Mouse (Mus musculus) olfactory bulb, adult 2 months (tissue): ENCODE results near the gene Hes2.

ENCODE experiments used
- CTCF ChIP-seq: fragments of 200-500 bp; IDR thresholded peaks from 2 replicates; pipeline ENCODE4 v1.5.1; 2012; ENCODE audit warnings: low read depth, mild to moderate bottlenecking, low read length, moderate library complexity; ENCODE audit not compliant: insufficient read depth
- POLR2A ChIP-seq: fragments of 200-500 bp; IDR thresholded peaks from 2 replicates; pipeline ENCODE4 v1.6.1; 2012; ENCODE audit warnings: mild to moderate bottlenecking, low read depth, low read length, moderate library complexity; ENCODE audit not compliant: insufficient read depth

- TF ChIP-seq CTCF (no peak), POLR2A (no peak)
These were observed 43.8 kb downstream of the Hes2 start for GRCm38 (mm10) chr4:152202418-152202817.
